Mouse (Mus musculus) thymus, adult 2 months (tissue): ENCODE measurements at regions not wholly inside any gene's neighbourhood (a gene's known extent, or its start where the extent isn't known, plus 50 kb on each side); places are given as distances from the start of the nearest gene placed in this dataset.

Experiments
- DNase-seq: peaks from one replicate; pipeline ENCODE4 v3.0.0; 2021
- H3K27ac ChIP-seq: fragments of 200-500 bp; 2 replicates; pipeline ENCODE4 v1.5.1; 2012; ENCODE audit warnings: low read length, control low read depth; ENCODE audit not compliant: control insufficient read depth, insufficient read depth
- H3K27me3 ChIP-seq: fragments of 200-500 bp; 2 replicates; pipeline ENCODE4 v1.6.1; 2012; ENCODE audit warnings: mild to moderate bottlenecking, low read length, moderate library complexity, mixed read lengths; ENCODE audit not compliant: control insufficient read depth, insufficient read depth
- H3K36me3 ChIP-seq: fragments of 200-500 bp; 2 replicates; pipeline ENCODE4 v1.6.1; 2012; ENCODE audit warnings: mild to moderate bottlenecking, low read length, moderate library complexity; ENCODE audit not compliant: control insufficient read depth, insufficient read depth
- H3K4me1 ChIP-seq: fragments of 200-500 bp; replicated peaks from 2 replicates; pipeline ENCODE4 v1.6.1; 2012; ENCODE audit warnings: low read length; ENCODE audit not compliant: control insufficient read depth, insufficient read depth
- H3K4me3 ChIP-seq: fragments of 200-500 bp; 2 replicates; pipeline ENCODE4 v1.5.1; 2012; ENCODE audit warnings: mild to moderate bottlenecking, low read length, control low read depth, moderate library complexity; ENCODE audit not compliant: control insufficient read depth, insufficient read depth
- CTCF ChIP-seq: fragments of 200-500 bp; IDR thresholded peaks from 2 replicates; pipeline ENCODE4 v1.5.1; 2012; ENCODE audit warnings: mild to moderate bottlenecking, control low read depth, low read length, moderate library complexity, borderline replicate concordance; ENCODE audit not compliant: control insufficient read depth, poor library complexity, insufficient read depth; ENCODE audit errors: extremely low read depth
- POLR2A ChIP-seq: fragments of 200-500 bp; IDR thresholded peaks from 2 replicates; pipeline ENCODE4 v1.6.1; 2012; ENCODE audit warnings: mild to moderate bottlenecking, low read length, control low read depth, moderate library complexity; ENCODE audit not compliant: control insufficient read depth, poor library complexity, insufficient read depth; ENCODE audit errors: extremely low read depth
- WGBS: fragments of 180-500 bp; shearing (Covaris S2); methylation state at CpG from one replicate; pipeline ENCODE4 v1.1.7; 2018; 5-methylcytosine and 5-hydroxymethylcytosine counted together

GRCm38 (mm10) chr13:110968507-110968905 lies 286.3 kb upstream of the Actbl2 start:
- no peak for TF ChIP-seq CTCF
- no peak for TF ChIP-seq POLR2A
- no peak overlapping the region for H3K4me3 ChIP-seq
- H3K36me3 ChIP-seq: no peaks in the 10 kb centered on the region
- H3K27ac ChIP-seq: no peak overlapping the region
- DNase-seq: no peak
- 81% methylated on average over 7 of the region's 7 CpGs for WGBS
- H3K27me3 ChIP-seq: no peaks in the 10 kb centered on the region
- no peaks in the 10 kb centered on the region for H3K4me1 ChIP-seq

DNA sequence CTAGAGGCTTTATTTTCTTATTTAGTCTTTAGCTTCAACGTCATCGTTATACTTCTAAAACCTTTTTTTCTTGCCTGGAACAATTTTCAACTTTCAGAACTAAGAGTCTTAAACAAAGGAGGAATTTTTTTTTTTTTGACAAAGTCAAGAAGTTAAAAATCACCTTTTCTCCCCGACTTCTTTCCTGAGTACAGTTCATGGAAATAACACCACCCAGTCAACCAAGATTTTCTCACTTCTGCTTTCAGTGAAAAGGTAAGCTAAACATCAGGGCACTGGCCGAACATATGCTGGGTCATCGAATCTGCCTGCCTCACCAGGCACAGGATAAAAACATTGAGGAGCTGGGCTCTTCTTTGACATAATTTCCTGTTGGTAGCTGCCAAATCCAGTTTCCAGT lies 277.4 kb upstream of the Actbl2 start:
- no peaks in the 10 kb centered on the region for H3K27me3 ChIP-seq
- 47% methylated on average over 5 of the region's 5 CpGs for WGBS
- no peaks in the 10 kb centered on the region for H3K4me1 ChIP-seq
- H3K4me3 ChIP-seq: no peak overlapping the region
- no peak overlapping the region for H3K27ac ChIP-seq
- TF ChIP-seq CTCF (no peak), POLR2A (no peak)
- DNase-seq: no peak
- no peaks in the 10 kb centered on the region for H3K36me3 ChIP-seq

GRCm38 (mm10) chr13:110978022-110978421 lies 276.8 kb upstream of the Actbl2 start:
- WGBS: 98% methylated on average over 3 of the region's 3 CpGs
- H3K4me3 ChIP-seq: no peak overlapping the region
- H3K4me1 ChIP-seq: no peaks in the 10 kb centered on the region
- H3K27ac ChIP-seq: no peak overlapping the region
- no peak for DNase-seq
- no peak for TF ChIP-seq POLR2A
- no peak for TF ChIP-seq CTCF
- H3K36me3 ChIP-seq: no peaks in the 10 kb centered on the region
- no peaks in the 10 kb centered on the region for H3K27me3 ChIP-seq

GRCm38 (mm10) chr13:110990677-110991076 lies 264.1 kb upstream of the Actbl2 start:
- H3K4me1 ChIP-seq: no peaks in the 10 kb centered on the region
- no peaks in the 10 kb centered on the region for H3K27me3 ChIP-seq
- no peaks in the 10 kb centered on the region for H3K36me3 ChIP-seq
- WGBS: 93% methylated on average over 2 of the region's 2 CpGs
- no peak overlapping the region for H3K27ac ChIP-seq
- no peak overlapping the region for H3K4me3 ChIP-seq
- DNase-seq: no peak
- TF ChIP-seq CTCF (no peak), POLR2A (no peak)

DNA sequence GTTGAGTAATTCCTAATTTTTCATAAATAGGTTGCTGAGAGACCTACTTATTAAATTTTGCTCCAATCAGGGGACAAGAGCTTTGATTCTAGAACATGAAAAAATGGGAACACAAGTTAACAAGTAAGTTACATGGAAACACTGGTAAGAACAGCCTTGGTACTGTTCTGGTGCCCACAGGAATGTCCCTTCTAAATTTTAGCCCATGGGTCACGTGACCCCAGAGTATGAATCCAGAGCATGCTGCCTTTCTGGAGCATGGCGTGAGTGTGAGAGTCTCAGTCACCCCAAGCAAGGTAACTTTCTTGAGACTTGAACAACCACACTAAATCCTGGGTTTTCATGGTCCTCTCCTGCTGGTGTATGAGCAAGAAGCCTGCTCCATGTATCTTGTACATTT lies 263.7 kb upstream of the Actbl2 start:
- WGBS: 89% methylated on average over 2 of the region's 2 CpGs
- TF ChIP-seq CTCF (no peak), POLR2A (no peak)
- Histone ChIP-seq H3K36me3 (no peaks in the 10 kb centered on the region), H3K4me1 (no peaks in the 10 kb centered on the region), H3K27ac (no peak overlapping the region), H3K4me3 (no peak overlapping the region), H3K27me3 (no peaks in the 10 kb centered on the region)
- no peak for DNase-seq

GRCm38 (mm10) chr13:110994596-110994995 lies 260.2 kb upstream of the Actbl2 start:
- H3K27ac ChIP-seq: no peak overlapping the region
- H3K27me3 ChIP-seq: no peaks in the 10 kb centered on the region
- H3K4me3 ChIP-seq: no peak overlapping the region
- WGBS: 96% methylated on average over 3 of the region's 3 CpGs
- no peaks in the 10 kb centered on the region for H3K4me1 ChIP-seq
- no peaks in the 10 kb centered on the region for H3K36me3 ChIP-seq
- no peak for DNase-seq
- TF ChIP-seq POLR2A (no peak), CTCF (no peak)

GRCm38 (mm10) chr13:111002670-111003069 lies 252.1 kb upstream of the Actbl2 start:
- WGBS: 89% methylated on average over 4 of the region's 4 CpGs
- Histone ChIP-seq H3K27ac (no peak overlapping the region), H3K36me3 (no peaks in the 10 kb centered on the region), H3K27me3 (no peaks in the 10 kb centered on the region), H3K4me1 (no peaks in the 10 kb centered on the region), H3K4me3 (no peak overlapping the region)
- DNase-seq: no peak
- TF ChIP-seq CTCF (no peak), POLR2A (no peak)
